Mouse (Mus musculus) cerebellum, adult (tissue): ENCODE data around the gene Gfod1.

Experiments used
- ATAC-seq: cut with Nextera tagmentation; 2 replicates; pipeline ENCODE4 v1.9.2; 2017; ENCODE audit warnings: mild to moderate bottlenecking, moderate library complexity, mixed read lengths; ENCODE audit not compliant: insufficient number of reproducible peaks, low FRiP score, low TSS enrichment

Gfod1 gene

GRCm38 (mm10) chr13:43300906-43301305 lies 3.1 kb downstream of the Gfod1 start:
- no peak for ATAC-seq

DNA sequence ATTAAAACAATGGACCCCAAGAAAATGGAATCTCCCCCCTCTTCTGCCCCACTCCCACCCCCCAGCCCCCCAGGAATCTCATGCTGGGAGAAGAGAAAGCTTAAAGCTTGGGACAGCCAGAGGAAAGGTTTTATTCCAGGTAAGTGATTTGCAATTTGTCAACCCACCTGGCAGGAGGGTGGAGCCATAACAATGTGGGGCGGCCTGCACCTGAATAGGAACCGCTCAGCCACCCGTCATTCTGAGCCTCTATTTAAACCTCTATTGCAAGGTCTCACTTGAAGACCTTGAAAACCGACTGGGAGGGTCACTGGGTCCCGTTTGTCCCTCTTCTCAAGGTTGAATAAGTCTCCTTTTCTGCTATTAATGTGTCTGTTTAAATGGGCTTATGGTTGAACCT lies 3.6 kb downstream of the Gfod1 start:
- no peak for ATAC-seq

- ATAC-seq = no peak
These were observed 4.8 kb downstream of the Gfod1 start for GRCm38 (mm10) chr13:43299171-43299570.

DNA sequence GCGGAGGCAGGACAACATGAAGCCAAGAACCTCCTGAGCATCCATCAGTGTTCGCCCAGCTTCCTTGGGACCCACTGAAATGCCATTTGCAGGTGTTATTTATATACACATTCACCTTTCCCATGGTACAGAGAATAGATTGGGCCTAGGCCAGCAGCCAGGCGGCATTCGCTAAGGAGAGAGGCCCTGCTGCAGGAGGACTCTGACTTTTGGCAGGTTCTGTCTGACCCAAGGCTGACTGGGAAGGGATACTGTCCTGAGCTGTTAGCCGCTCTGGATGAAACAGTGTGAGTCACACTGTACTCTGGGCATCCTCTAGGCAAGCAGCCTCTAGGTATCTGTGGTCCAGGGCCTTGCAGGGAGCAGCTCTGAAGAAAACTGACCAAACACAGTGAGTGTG lies 6.4 kb downstream of the Gfod1 start:
- ATAC-seq = peak; percentile 76

- no peak for ATAC-seq
These were observed 7.7 kb downstream of the Gfod1 start for GRCm38 (mm10) chr13:43296140-43296805.

DNA sequence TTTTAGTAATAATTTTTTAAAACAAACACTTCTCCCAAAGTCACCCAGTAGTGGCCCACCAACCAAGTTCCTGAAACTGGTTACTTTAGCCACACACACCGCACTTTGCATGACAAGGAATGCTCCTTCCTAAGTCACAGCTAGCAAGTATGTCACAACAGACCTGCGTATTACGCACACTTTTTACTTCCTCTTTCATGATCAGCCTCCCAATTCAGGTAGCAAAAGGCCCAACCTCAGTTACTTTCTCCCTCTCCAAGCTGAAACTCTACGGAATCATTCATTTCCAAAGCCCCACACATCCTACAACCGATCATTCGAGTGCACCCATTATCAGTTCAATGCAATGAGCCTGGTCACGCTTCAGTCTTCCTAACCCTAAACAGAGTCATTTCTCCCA lies 8.3 kb downstream of the Gfod1 start:
- ATAC-seq = no peak

GRCm38 (mm10) chr13:43294957-43295590 lies 8.9 kb downstream of the Gfod1 start:
- ATAC-seq = no peak

GRCm38 (mm10) chr13:43292892-43293291 lies 11.1 kb downstream of the Gfod1 start:
- ATAC-seq = no peak

- no peak for ATAC-seq
These were observed 14.9 kb downstream of the Gfod1 start for GRCm38 (mm10) chr13:43289076-43289475.

GRCm38 (mm10) chr13:43288444-43288843 lies 15.5 kb downstream of the Gfod1 start:
- no peak for ATAC-seq

- no peak for ATAC-seq
These were observed 15.9 kb downstream of the Gfod1 start for GRCm38 (mm10) chr13:43288026-43288425.

GRCm38 (mm10) chr13:43286836-43287235 lies 17.1 kb downstream of the Gfod1 start:
- ATAC-seq = no peak

GRCm38 (mm10) chr13:43284711-43285151 lies 19.2 kb downstream of the Gfod1 start:
- ATAC-seq = peak; percentile 97

DNA sequence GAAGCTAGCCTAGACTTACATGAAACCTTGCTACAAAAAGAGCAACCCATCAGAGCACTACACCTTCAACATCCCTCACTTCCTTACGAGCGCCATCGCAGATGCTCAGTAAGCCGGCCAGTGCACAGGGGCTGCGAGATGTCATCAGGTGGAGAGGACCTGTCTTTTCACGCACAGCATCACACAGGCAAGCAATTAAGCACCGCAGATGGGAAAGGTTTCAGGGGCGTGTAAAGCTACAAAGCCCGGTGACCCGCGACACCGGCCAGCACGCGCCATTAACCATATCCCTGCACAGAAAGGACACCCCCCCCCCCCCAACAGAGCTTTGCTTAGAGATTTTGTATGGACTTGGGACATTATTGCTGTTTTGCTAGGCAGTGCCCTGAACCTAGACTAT lies 30.1 kb downstream of the Gfod1 start:
- no peak for ATAC-seq

DNA sequence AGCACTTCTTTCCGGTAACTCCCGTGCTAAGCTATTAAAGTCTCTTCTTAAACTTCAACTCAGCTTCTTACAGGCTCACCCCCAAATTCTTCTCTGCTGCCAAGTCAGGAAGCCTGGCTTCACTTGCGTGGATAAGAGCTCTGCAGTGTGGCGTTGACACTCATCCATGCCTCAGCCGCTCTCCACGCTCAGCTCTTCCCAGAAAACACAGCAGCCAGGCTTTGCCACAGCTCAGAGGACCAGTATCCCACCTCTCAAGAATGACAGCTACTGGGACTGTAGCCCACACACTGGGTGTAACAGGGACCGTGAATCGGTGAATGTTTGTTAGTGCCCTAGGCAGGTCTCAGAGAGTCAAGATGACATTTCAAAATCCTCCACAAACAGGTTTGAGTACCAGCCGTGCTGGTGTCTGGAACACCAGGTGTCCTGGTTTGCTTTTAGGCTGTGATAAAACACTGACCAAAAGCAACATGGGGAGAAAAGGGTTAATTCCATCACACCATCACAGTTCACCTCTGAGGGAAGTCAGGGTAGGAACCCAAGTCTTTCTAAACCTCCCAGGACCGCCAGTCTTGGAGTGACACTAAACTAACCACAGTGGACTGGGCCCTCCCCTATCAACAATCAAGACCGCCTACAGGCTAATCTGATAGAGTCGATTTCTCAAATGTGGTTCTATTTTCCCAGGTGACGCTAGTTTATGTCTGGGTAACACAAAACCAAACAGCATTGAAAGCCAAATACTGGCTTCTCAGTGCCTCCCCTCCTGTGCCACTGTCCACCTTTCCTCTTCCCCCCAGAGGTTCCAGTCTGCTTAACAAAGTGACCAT lies 31.5 kb downstream of the Gfod1 start:
- no peak for ATAC-seq

- ATAC-seq = peak; percentile 85
These were observed 32.5 kb downstream of the Gfod1 start for GRCm38 (mm10) chr13:43271481-43271880.

DNA sequence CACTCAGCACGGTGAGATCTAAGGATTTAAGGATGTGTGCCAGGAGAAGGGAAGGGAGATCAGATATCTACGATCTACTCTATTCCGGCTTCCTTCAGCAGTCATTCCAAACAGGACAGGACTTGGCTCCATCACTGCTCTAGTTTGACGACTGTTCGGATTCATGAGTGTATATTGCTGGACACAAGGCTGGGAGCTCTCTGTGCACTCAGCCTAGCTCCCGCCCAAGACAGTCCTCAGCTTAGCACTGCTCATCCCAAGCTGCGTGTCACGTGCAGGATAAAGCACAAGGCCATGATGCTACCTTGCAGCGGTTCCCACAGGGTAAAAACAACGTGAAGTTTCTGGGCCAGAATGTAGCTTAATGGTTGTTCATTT lies 33.8 kb downstream of the Gfod1 start:
- no peak for ATAC-seq

GRCm38 (mm10) chr13:43269460-43270219 lies 34.3 kb downstream of the Gfod1 start:
- ATAC-seq = no peak

DNA sequence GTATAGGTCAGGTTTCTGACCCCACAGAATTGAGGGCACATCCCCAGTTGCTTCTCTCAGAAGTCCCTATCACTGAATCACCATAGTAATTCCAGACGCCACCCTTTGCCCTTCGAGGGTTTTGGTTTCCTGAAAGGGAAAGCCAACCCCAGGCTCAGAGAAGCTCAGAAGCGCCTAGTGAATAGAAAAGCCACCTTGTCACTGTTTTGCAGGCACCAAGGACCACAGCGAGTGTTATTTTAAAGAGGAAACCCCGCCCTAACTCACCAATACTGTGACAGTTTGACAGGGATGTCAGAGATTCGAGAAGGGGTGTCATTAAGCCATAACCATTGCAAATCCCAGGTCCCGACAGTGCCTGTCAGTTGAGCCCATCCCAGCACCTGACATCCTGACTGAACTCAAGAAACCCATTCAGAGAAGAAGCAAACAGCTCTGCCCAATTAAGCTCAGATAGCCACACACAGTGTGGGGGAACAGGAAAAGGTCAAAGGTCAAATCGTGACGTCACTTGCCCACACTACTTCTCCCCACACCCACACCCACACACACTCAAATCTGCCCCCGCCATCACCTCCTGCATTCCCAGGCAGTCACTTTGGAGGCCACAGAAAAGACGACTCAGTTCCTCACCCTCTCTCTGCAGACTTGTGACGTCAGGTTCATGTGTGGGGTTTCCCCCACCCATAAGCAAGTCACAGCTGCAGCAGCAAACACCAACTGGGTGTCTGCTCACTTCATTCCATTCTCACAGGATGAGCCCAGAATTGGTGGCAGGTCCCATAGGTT lies 35.2 kb downstream of the Gfod1 start:
- no peak for ATAC-seq

DNA sequence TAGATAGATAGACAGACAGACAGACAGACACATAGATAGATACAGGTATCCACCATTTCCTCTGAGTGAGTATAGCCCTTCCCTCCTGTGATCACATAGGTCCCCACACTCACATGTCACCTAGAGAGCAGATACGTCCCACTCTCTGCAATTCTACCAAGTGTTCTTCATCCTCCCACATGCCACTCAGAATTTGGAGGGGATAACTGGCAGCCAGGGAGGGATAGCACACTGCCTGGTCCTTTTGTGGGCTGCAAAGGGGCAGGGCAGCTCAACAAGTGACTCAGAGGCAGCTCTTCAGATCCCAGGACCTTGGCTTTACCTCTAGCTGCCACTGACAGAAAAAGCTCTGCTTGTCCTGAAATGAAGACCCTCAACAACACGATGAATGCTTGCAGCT lies 36.1 kb downstream of the Gfod1 start:
- no peak for ATAC-seq
